Mouse (Mus musculus): ENCODE data around the gene Prpf4.

DNA sequence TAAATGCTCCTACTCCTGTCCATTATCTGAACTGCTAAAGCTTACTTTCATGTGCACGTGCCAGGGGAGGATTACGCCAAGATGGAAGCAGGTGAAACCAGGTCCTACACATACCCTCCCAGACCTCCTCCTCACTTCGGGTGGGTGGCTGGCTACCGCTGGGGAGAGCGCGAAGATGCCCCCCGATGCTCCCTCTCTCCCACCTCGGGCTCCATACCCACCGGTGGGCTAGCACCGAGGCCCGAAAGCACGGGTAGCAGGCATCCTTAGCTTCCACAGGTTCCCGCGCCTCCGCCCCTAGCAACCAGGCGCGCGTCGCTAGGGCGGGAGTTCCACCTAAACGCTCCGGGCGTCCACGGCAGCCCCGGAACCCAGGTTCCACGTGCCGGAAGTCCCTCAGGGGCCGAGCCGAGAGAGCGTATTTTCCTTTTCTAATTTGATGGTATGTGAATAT lies 62.0 kb downstream of the Prpf4 start, which contains the start of gene Wdr31:
- TF ChIP-seq POLR2A (IDR thresholded peaks at IDR 0.05; ENCODE audit: low read depth, low read length) (no peak), CTCF (IDR thresholded peaks at IDR 0.05; ENCODE audit: borderline replicate concordance, insufficient read depth, low read length) (no peak)

All from embryonic fibroblast, embryonic 13.5 days (primary cell).